Mouse (Mus musculus) testis, adult 2 months (tissue): ENCODE measurements at regions not wholly inside any gene's neighbourhood (a gene's known extent, or its start where the extent isn't known, plus 50 kb on each side); places are given as distances from the start of the nearest gene placed in this dataset.

Experiments
- CTCF ChIP-seq: fragments of 200-500 bp; IDR thresholded peaks from 2 replicates; pipeline ENCODE4 v1.5.1; 2012; ENCODE audit warnings: low read depth, mild to moderate bottlenecking, inconsistent platforms, low read length, moderate library complexity; ENCODE audit not compliant: control insufficient read depth, insufficient read depth, insufficient replicate concordance
- POLR2A ChIP-seq: fragments of 200-500 bp; IDR thresholded peaks from 2 replicates; pipeline ENCODE4 v1.6.1; 2012; ENCODE audit warnings: low read depth, mild to moderate bottlenecking, inconsistent platforms, low read length, moderate library complexity; ENCODE audit not compliant: control insufficient read depth

DNA sequence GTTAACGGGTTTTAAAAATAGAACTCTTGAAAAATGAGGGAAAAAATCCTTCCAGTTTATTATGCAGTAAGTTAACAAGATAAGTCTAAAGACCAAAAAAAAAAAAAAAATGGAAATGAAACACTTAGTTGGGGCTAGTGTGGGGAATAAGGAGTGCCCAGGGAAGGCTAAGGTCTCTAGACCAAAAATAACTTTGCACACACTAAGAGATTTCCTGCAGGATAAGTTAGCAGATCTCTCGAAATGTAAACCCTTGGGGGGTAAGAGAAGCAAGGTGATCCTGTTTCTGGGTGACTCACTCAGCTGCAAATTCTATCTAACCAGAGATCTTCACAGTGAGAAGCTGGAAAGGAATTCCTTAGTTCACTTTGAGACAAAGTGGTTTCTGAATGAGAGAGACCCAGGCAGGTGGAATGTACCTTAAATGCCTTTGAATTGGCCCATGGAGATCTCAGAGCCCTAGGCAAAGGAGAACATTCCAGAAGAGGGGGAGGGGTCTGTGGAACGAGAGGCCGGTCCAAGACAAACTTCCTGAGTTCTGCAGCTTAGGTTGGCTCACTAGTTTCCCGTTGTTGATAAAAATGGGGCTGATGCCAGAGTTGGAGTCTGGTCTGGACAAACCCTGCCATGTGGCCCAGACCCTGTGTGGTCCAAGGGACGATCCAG, 126.8 kb upstream of the Adgrl2 start:
- TF ChIP-seq CTCF, result no peak
- no peak for TF ChIP-seq POLR2A
